Mouse (Mus musculus): ENCODE data around the gene Arsg.

Arsg gene

DNA sequence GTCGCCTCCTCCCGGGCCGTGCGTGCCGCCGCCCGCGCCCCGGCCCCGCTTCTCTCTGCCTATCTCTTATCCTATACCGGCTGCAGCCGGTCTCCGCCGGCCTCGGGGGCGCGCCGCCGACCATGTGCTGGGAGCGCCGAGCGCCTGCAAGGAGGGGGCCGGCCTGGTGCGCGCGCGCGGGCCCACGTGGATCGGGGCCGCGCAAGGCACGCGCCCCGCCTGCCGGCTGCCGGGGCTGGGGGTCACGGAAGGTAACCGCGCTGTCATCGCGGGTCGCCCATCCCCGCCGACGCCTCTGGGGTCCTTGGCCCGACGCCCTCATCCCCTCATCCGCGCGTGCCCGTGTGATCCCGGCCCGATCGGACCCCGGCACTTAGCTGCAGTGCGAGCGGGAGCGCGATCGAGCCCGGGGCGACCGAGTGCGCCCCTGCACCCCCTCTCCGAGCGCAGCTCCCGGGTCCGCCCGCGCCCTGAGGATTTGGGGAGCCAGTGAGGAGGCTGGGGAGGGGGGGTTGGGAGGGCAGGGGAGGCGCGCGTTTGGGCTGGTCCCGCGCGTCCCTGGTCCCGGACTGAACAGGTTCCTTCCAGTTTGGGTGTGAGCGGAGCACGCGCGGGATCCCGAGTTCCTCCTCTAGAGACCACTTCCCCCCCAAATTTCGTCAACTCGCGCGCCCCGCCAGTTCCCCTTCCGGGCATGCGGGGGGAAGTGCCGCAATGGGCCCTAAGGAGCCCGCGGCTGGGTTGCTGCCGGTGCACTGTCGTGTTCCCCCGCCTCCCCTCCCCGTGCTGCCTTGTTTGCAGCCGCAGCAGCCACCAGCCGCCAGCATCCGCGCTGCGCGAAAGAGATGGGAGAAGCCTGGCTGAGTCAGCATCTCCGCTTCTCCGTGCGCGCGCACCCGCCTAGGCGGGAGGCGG is at the start of gene Arsg, which contains the start of gene Slc16a6:
Gene Arsg, plus strand, starts transcription at position 204 of the 915 bp plus-strand sequence.
Gene Slc16a6, minus strand, starts transcription at position 428 of the 915 bp plus-strand sequence.
- in situ Hi-C loops (cut with MboI) = no loop called here

DNA sequence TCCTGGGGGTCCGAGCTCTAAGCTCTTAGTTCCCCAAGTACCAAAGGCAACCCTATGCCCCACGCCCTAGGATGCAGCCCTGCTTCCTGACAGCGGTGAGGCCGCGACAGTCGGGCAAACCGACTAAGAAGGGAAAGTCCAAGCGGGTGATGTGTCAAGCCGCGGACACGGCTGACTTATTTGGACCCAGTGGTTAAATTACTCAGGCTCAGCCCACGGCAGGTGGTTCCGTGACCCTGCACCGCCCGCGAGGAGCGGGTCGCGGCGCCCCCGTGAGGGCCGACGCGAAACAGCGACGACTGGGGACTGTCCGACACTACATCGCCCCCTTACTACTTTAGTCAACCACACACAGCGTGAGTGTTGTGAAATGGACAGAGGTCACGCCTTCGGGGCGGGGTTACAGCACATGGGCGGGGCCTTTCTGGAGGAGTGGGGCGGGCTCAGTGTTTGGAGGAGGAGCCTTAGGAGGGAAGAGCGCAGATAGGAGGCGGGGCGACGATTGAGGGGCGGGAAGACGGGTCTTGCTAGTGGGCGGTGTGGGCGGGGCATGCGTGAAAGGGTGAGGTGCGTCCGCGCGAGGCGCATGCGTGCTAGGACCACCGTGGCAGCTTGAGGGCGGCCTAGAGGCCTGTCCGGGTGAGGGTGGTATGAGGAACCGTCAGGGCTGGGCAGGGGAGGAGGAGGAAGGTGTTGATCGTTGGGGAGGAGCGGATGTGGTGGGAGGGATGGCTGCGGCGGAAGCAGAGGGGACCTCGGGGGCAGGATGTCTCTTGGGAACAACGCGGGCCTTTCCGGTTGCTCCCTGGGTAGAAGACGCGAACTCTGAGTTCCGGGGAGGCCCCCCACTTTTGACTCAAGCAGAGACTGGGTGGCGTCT is 47.5 kb upstream of the Arsg start, which contains the start of gene Amz2:
Gene Amz2, plus strand, starts transcription at position 555 of the 880 bp plus-strand sequence.
- in situ Hi-C loops (cut with MboI) = loop anchor here (5.0 to 25.0 kb wide), 4 partner anchors 63 to 837 kb away; partner anchors contain the start of genes Abca6 and Gna13

DNA sequence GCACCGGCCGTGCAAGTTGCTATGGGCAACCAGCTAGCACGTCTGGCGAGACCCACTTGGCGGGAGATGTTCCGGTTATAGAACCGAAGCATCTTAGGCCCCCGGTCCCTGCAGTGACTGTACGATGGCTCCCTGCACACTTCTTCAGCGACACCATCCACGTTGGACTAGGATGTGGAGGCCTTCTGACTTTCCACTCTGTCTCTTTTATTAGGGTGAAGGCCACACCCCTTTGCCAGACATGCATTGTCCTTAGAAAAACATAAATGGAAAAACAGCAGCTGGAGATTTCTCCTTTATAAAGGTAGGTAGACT is 46.9 kb upstream of the Arsg start:
- in situ Hi-C loops (cut with MboI) = loop anchor here (5.0 to 25.0 kb wide), 4 partner anchors 64 to 836 kb away; partner anchors contain the start of genes Abca6 and Gna13

DNA sequence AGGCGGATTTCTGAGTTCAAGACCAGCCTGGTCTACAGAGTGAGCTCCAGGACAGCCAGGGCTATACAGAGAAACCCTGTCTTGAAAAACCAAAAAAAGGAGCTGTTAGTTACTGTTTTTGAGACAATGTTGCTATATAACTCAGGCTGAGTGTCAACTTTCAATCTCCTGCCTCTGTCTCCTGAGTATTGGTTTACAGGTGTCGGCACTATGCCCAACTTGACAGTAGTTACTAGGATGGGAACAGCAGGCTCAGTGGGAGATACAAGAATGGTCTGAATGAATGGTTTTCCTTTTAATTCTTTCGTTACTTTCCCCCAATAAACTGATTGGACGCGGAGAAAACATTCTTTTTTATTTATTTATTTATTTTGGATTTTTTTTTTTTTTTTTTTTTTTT is 45.8 kb upstream of the Arsg start:
- in situ Hi-C loops (cut with MboI) = loop anchor here (5.0 to 25.0 kb wide), 4 partner anchors 65 to 835 kb away; partner anchors contain the start of genes Abca6 and Gna13

DNA sequence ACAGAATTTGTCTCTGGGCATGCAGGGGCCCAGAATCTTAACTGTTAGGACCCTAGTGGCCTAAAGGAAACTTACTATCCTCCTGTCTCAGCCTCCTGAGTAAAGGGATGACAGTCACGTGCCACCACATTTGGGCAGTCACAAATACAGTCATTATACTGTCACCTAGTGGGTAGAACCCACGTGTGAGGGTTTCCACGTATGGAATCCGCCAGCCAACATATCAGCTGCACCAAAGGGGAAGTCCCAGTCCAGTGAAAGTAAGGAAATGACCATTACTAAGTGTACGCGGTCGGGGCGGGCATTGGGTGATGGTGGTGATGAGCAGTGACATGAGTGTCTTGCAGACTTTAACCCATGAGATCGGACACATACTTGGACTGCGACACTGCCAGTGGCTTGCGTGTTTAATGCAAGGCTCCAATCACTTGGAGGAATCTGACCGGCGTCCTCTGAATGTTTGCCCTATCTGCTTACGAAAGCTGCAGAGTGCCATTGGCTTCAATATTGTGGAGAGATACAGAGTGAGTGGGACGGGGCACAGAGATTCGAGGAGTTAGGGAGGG is 38.9 kb upstream of the Arsg start:
- in situ Hi-C loops (cut with MboI) = loop anchor here (25.0 kb wide), 2 partner anchors 428 to 828 kb away; partner anchors contain the start of gene Abca6

DNA sequence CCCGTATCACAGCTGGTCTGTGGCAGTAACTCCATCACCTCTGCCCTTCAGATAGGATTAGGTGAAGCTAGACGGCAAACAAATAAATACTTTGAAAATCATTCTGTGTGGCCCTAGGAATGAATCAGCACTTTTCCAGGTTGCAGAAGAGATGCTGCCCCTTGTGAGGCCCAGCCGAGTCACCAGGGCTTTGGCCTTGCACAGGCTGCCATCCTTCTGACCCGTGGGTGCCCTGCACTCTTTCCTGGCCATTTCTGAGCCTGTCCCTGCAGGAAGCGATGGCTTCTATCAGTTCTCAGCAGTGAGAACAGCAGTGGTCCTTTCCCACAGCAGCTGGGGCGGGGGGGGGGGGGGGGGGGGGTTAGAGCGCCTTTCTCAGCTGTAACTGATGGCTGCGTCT is 36.3 kb upstream of the Arsg start:
- in situ Hi-C loops (cut with MboI) = loop anchor here (25.0 kb wide), 2 partner anchors 425 to 825 kb away; partner anchors contain the start of gene Abca6

DNA sequence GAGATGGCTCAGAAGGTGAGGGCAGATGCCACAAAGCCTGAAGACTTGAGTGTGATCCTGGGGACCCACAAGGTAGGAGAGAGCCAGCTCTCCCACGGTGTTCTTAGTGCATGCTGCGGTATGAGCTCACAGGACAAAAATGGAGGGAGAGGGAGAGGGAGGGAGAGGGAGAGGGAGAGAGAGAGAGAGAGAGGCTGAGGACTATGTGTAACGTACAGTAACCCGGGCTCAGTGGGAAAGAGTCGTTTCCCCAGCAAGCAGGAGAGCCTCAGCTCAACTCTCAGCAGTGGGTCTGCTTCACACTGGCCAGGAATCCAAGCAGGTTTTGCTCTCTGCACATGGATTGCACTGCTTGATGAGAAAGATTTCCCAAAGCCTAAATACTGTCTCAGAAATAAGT is 34.0 kb upstream of the Arsg start:
- in situ Hi-C loops (cut with MboI) = loop anchor here (25.0 kb wide), 2 partner anchors 423 to 823 kb away; partner anchors contain the start of gene Abca6

DNA sequence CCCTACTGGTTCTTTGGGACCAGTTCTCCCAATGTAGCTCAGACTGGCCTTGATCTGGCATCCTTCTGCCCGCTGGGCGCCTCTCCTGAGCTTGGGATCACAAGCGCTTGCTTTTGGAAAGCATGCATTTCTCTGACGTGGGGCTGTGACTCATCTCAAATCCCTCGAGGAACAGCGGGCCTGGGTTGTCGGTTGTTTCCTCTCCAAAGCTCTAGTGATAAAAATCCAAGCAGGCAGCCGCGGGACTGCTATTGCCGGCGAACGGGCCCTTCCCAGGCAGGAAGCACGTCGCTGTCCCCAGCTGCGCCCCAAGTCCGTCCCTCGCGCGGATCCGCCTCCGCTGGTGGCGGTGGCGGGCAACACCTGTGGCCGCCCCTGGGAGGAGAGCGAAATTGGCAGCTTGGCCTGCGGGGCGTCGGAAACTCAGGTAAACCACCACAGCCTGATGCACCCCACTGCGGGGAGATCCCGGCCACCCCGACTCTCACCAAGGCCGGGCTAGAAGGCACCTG is 33.3 kb upstream of the Arsg start:
- in situ Hi-C loops (cut with MboI) = loop anchor here (5.0 to 25.0 kb wide), 3 partner anchors 142 to 822 kb away; partner anchors contain the start of gene Abca6

DNA sequence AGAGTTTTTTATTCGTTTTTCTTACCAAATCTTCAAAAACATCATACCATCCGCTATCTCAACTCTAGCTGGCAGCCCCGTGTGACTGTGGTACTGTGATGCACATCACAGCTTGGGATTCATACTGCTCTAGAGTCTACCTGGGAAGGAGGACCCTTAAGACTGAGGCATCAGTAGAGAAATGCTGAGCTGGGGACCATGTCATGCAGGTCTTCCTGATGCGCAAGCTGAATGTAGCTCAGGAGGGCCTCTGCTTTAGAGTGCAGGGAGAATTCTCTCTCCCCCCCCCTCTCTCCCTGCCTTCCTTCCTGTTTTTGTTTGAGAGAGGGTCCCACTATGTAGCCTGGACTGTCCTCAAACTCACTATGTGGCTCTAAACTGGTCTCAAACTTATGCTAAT is 32.5 kb upstream of the Arsg start:
- in situ Hi-C loops (cut with MboI) = loop anchor here (5.0 to 25.0 kb wide), 3 partner anchors 142 to 822 kb away; partner anchors contain the start of gene Abca6

DNA sequence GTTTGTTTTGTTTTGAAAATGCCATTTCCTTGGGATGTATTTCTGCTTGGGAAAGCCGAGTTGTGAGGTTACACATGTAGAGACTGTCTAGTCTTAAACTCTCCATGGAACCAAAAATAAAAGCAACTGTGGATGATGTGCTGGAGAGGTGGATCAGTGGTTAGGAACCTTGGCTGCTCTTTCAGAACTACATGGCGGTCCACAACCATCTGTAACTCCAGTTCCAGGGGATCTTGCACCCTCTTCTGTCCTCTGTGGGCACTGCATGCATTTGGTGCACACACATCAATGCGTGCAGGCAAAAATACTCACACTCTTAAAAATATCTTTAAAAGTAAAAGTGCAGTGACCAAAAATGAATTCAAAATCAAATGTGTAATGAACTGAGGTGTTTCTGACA is 32.1 kb upstream of the Arsg start:
- in situ Hi-C loops (cut with MboI) = loop anchor here (5.0 to 25.0 kb wide), 3 partner anchors 141 to 821 kb away; partner anchors contain the start of gene Abca6

DNA sequence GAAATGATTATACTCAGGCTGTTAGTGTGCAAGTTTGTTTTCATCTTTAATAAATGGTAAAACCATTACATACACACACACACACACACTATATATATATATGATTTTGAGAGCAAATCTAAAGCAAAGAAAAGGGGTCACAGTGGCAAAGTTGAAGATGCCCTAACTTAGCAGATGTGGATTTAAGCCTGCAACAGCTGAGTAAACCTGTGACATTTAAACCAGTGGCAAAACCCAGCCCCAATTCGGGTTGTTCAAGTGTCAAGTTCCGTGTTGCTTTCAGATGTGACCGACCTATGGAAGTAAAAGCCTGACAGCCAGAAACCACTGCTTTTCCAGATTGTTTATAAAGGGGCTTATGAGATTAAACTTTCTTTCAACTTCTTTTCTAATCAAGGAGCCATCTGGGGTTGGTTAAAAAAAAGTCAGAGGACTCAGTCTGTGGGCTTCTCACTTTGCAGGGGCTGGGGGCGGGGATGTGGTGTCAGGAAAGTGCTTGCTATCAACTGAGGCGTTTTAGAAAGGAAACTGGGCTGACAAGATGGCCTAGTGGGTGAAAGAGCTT is 30.9 kb upstream of the Arsg start:
- in situ Hi-C loops (cut with MboI) = loop anchor here (5.0 to 25.0 kb wide), 3 partner anchors 140 to 820 kb away; partner anchors contain the start of gene Abca6

DNA sequence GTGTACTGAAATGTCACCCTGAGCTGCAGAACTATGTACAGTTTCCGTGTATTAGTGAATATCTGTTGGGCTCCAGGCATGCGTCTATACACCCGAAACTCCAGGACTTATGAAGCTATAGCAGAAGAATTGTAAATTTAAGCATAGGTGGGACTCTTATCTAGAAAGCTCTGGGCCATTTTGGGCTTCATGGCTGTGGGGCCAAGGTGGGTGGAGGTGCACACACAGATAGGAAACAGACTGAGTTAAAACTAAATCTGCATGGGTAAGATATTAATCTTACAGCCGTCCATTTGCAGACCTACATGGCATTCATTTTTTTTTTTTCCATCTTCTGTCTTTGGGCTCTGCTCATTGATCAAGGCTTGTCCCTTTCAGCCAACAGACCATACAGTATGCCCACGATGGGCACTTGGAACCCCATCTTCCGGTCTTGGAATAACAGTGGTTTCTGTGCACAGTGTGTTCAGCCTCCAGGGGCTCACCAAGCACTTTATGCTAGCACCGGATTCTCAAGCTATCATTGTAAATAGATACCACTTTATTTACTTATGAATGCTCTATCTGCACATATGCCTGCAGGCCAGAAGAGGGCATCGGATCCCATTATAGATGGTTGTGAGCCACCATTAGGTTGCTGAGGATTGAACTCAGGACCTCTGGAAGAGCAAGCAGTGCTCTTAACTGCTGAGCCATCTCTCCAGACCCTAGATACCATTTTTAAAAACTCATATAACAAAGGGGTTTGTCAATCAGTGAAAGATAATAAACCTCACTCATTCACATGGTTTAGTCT is 29.5 kb upstream of the Arsg start:
- in situ Hi-C loops (cut with MboI) = loop anchor here (5.0 to 25.0 kb wide), 3 partner anchors 139 to 819 kb away; partner anchors contain the start of gene Abca6

DNA sequence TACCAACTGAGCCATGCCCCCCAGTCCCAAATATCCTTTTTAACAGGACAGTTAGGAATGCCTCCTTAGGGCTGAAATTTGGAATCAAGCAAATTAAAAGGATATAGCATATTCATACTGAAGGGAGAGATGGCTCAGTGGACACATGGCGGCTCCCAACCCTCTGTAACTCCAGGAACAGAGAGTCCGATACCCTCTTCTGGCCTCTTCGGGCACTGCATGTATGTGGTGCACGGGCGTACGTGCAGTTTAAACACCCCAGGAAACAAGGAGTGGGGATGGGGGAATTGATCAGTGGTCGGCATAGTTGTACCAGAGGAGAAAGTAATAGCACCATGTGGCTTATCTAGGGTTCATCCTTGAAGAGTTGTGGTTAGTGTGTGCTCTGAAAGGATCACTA is 28.6 kb upstream of the Arsg start:
- in situ Hi-C loops (cut with MboI) = loop anchor here (5.0 to 25.0 kb wide), 3 partner anchors 138 to 818 kb away; partner anchors contain the start of gene Abca6

DNA sequence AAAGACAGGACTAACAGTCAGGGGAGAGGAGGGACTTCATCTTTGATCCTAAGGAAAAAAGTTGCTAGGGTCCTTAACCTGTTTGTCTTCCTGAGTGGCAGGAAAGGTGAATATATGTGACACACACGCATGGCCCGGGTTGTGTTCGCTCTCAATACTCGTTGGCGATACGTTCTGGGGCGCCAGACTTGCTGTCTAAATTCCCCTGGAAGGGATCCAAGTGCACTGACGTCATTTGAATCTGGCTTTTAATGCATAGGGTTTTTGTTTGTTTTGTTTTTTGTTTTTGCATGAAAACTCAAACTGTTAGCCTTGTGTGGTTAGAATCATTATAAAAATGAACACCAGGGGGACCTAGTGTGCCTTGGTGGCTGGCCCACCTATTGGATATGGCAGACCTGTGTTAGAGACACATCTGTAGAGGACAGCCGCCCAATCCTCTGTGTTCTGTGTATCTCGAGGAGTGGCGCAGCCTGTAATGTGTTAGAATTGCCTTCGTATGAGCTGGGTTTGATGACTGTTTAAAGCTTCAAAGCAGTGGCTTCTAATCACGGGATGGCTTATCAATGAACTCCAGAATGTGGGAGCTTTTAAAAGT is 27.6 kb upstream of the Arsg start:
- in situ Hi-C loops (cut with MboI) = loop anchor here (5.0 to 25.0 kb wide), 3 partner anchors 198 to 817 kb away; partner anchors contain the start of gene Abca6

DNA sequence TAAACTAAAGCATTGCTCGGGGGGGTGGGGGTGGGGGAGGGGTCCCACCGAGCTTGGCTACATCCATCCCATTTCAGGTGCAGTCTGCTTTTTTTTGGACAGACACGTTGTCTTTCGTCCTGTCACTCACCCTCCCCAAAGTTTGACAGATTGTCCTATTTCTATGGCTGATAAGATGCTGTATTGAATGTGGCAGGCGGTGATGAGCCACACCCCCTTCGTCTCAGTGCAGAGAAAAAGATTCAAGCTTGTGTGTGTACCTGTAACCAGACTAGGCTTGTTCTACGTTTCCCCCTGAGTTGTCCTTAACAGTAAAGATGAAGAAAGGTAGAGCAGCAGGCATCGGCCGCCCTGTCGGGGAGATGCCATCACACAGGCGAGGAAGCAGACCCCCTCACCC is 22.0 kb upstream of the Arsg start:
- in situ Hi-C loops (cut with MboI) = no loop called here

DNA sequence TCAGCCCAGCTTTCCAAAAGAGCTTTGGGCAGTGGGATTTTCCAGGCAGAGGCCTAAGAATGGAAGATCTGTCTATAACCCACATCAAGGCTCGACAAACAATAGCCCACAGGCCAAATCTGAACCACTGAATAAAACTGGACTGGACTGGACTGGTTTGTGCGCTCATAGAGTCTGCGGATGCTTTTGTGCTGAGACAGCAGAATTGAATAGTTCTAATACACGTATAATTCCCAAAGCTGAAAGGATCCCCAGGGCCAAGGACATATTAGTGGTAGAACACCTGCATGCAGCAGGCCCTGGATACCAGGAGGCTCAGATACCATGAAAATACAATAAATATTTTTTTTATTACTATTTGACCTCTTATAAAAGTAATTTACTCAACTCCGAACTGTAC is 16.9 kb upstream of the Arsg start:
- in situ Hi-C loops (cut with MboI) = no loop called here

DNA sequence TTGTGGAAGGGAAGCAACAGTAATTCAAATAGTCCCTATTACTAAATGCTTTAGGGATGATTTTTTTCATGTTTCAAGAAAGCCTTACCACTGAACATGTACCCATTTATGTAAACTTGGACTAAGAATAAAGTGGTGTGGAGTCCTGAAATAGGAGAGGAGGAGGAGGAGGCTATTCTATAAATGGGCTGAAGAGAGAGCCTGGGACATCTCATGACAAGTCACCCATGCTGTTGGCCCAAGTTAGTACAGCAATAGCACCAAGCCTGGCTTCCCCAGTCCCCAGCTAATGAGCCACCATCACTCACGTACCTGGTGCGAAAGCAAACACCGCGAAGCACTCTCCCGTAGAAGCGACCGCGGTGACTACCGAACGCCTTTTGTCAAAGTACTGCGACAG is 15.0 kb upstream of the Arsg start:
- in situ Hi-C loops (cut with MboI) = no loop called here

DNA sequence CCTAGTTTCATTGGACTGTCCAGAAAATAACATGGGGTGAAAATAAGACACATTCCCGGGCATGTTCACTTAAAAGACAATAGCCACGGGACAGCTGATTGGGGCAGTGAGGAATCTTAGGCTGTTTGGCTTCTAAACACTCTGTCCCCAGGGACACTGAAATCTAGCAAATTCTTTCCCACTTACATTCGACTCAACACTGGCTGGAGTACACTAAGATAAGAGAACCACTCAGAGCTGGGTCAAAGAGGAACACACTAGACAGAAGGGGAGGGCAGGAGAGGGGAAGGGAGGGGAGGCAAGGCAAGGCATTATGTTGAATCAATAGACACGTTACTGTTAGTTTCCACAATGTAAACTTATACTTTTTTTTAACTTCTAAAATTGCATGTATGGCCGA is 12.6 kb upstream of the Arsg start:
- in situ Hi-C loops (cut with MboI) = no loop called here

DNA sequence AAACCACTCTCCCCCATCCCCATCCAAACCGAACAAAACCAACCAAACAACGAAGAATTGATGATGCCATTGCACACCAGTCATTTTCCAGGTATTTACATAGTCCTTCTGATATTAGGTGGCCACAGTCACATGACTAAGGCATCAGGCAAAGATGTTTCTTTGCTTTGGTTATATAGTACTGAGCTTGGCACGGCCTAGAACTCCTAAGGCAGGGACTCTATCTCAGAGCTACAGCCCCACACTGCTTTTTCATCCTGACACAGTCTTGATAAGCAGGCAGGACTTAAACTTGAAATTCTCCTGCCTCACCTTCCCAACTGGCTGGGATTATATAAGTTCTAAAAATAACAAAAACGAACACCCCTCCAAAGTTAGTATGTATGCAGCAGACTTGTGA is 8.1 kb upstream of the Arsg start:
- in situ Hi-C loops (cut with MboI) = no loop called here
